Mouse (Mus musculus): ENCODE results near the gene Ahsg. TPM values are rescaled to one million over a fixed set of nuclear protein-coding genes. Genes with fewer than 3 reads are reported as not detected.

Ahsg gene
- total and polyA plus RNA-seq, 3 experiments, result 0.43 TPM; not detected in 2

- Histone ChIP-seq H3K79me2 (replicated peaks; ENCODE audit: control insufficient read depth, extremely low read depth, insufficient read depth, poor library complexity, severe bottlenecking) (no peaks in the 10 kb centered on the region), H3K9me3 (replicated peaks; ENCODE audit: low read length) (no peaks in the 10 kb centered on the region), H3K4me2 (ENCODE audit: insufficient read depth, low read depth, poor library complexity, severe bottlenecking) (no peak overlapping the region), H3K27me3 (replicated peaks) (no peaks in the 10 kb centered on the region), H3K4me3 (replicated peaks in 1 of 3; ENCODE audit: low read depth in 2 of 3, low read length in 2 of 3, poor library complexity in 1 of 3) (no peak overlapping the region), H3K9ac (ENCODE audit: insufficient read depth, low read depth) (no peak overlapping the region), H3K27ac (ENCODE audit: insufficient read depth, low read depth) (no peak overlapping the region), H3K4me1 (ENCODE audit: control insufficient read depth in 1 of 2, insufficient read depth in 2 of 2) (0 out of 4 replicates have a peak, but pooled peaks cover 0 to 2% of the 10 kb centered on the region in 2 experiments), H3K36me3 (replicated peaks in 1 of 2; ENCODE audit: control insufficient read depth in 1 of 2, insufficient read depth in 1 of 2, low read length in 1 of 2) (no peaks in the 10 kb centered on the region)
- DNase-seq (ENCODE audit: extremely low read depth), result no peak
- in situ Hi-C loops (cut with MboI; ENCODE audit: low pct_ligation_motif_present, low pct_unique_long_range_greater_than_20kb, low sequenced_read_pairs) (loop anchor here (25.0 kb wide), 1 partner anchor 543 kb away; the partner anchor contains the start of gene Rtp1), dilution Hi-C loops (cut with MboI; ENCODE audit: extremely low pct_ligation_motif_present, extremely low pct_unique_long_range_greater_than_20kb, low sequenced_read_pairs) (no loop called here)
- no peak for TF ChIP-seq ZMIZ1 (IDR thresholded peaks at IDR 0.05; ENCODE audit: low read depth, low read length)
These were observed 3.0 kb downstream of the Ahsg start for GRCm38 (mm10) chr16:22894095-22894494.

- Histone ChIP-seq H3K27me3 (replicated peaks) (no peaks in the 10 kb centered on the region), H3K4me1 (ENCODE audit: control insufficient read depth in 1 of 2, insufficient read depth in 2 of 2) (peaks cover 3 to 6% of the 10 kb centered on the region in 2 experiments), H3K36me3 (replicated peaks in 1 of 2; ENCODE audit: control insufficient read depth in 1 of 2, insufficient read depth in 1 of 2, low read length in 1 of 2) (no peaks in the 10 kb centered on the region), H3K9ac (ENCODE audit: insufficient read depth, low read depth) (no peak overlapping the region), H3K9me3 (replicated peaks; ENCODE audit: low read length) (peaks cover 2% of the 10 kb centered on the region), H3K4me3 (replicated peaks in 1 of 3; ENCODE audit: low read depth in 2 of 3, low read length in 2 of 3, poor library complexity in 1 of 3) (no peak overlapping the region), H3K79me2 (replicated peaks; ENCODE audit: control insufficient read depth, extremely low read depth, insufficient read depth, poor library complexity, severe bottlenecking) (no peaks in the 10 kb centered on the region), H3K4me2 (ENCODE audit: insufficient read depth, low read depth, poor library complexity, severe bottlenecking) (no peak overlapping the region), H3K27ac (ENCODE audit: insufficient read depth, low read depth) (no peak overlapping the region)
- in situ Hi-C loops (cut with MboI; ENCODE audit: low pct_ligation_motif_present, low pct_unique_long_range_greater_than_20kb, low sequenced_read_pairs) (loop anchor here (25.0 kb wide), 1 partner anchor 541 kb away; the partner anchor contains the start of gene Rtp1), dilution Hi-C loops (cut with MboI; ENCODE audit: extremely low pct_ligation_motif_present, extremely low pct_unique_long_range_greater_than_20kb, low sequenced_read_pairs) (no loop called here)
- DNase-seq (ENCODE audit: extremely low read depth), result no peak
- TF ChIP-seq MXI1 (IDR thresholded peaks at IDR 0.05; ENCODE audit: low read depth, low read length) (no peak), RCOR1 (conservative IDR thresholded peaks at IDR 0.05; ENCODE audit: low read depth, low read length) (no peak), KAT2A (IDR thresholded peaks at IDR 0.05; ENCODE audit: insufficient replicate concordance, low read length) (no peak), HCFC1 (IDR thresholded peaks at IDR 0.05; ENCODE audit: low read depth, low read length) (no peak), ELF1 (IDR thresholded peaks at IDR 0.05; ENCODE audit: low read depth, low read length) (no peak), MAFK (IDR thresholded peaks at IDR 0.05; ENCODE audit: insufficient replicate concordance, low read length) (no peak), ZKSCAN1 (IDR thresholded peaks at IDR 0.05; ENCODE audit: borderline replicate concordance, low read depth, low read length) (no peak), NRF1 (IDR thresholded peaks at IDR 0.05; ENCODE audit: low read depth, low read length) (no peak), MAX (IDR thresholded peaks at IDR 0.05; ENCODE audit: low read length) (no peak), JUN (IDR thresholded peaks at IDR 0.05; ENCODE audit: insufficient read depth, low read depth, low read length) (no peak), ZC3H11A (IDR thresholded peaks at IDR 0.05; ENCODE audit: low read depth, low read length) (no peak), ZMIZ1 (IDR thresholded peaks at IDR 0.05; ENCODE audit: low read depth, low read length) (no peak), TCF12 (IDR thresholded peaks at IDR 0.05; ENCODE audit: low read depth, low read length) (no peak), PAX5 (IDR thresholded peaks at IDR 0.05; ENCODE audit: low read length) (no peak)
These were observed 5.5 kb downstream of the Ahsg start for GRCm38 (mm10) chr16:22896618-22897017.

All from CH12.LX (cell line).